Mouse (Mus musculus): ENCODE data around the gene Raf1.

DNA sequence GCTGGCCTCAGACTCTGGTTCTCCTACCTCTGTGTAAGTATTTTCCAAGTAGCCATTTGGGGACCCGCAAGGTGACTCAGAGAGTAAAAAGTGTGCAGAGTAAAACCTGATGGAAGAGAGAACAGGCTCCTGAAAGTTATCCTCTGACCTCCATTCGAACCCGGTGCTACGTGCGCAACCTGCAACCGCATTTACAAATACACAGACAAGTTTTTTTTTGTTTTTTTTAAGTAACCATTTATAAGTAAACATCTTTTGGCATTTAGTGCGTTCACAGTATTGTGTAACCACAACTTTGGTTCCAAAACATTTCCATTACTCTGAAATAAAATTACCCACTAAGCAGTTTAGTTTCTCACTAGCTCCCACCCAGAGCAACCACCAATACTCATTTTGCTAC, 1.0 kb upstream of the Raf1 start:
- TF ChIP-seq CTCF (IDR thresholded peaks at IDR 0.05; ENCODE audit: low read depth, low read length), result no peak
- no peak for TF ChIP-seq GATA1 (IDR thresholded peaks at IDR 0.05; ENCODE audit: borderline replicate concordance, low read length)
